Mouse (Mus musculus): ENCODE measurements at regions not wholly inside any gene's neighbourhood (a gene's known extent, or its start where the extent isn't known, plus 50 kb on each side); places are given as distances from the start of the nearest gene placed in this dataset.
"Not testable (repeated sequence)": the region's sequence is repeated elsewhere in the genome, so short reads cannot be mapped to it uniquely, and the experiment has no call there.

DNA sequence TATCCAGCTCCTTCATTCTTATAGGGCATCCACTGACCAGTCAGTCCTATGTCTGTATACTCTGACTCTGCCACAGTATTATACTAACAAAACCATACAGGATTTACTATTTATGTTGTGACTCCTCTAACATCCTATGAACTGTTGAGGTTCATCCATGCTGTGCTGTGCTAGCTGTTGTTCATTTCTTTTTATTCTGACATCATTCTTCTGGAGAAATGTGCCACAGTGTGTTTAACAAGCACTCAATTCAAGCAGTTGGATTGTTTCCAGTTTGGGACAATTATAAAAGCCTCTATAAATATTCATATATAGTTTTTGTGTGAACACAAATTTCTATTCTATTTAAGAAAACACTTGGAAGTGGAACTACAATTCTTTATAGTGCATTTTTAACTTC, 252.6 kb upstream of the Mpdz start:
- no peak for DNase-seq

DNA sequence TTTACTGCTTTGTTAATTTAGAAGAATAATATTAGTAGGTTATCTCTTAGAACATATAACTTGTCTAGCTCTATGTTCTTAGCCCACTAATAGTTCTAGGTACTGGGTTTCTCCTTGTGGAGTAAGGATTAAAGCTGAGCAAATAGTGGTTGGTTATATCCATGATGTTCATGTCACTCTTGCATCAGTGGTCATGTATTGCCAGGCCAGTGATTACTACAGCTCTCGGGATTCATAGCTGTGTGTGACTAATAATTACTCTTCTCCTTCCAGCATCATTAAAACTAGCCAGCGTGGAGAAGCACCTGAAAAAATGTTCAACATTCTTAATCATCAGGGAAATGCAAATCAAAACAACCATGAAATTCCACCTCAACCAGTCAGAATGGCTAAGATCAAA, 234.6 kb upstream of the Mpdz start:
- DNase-seq = no peak

DNA sequence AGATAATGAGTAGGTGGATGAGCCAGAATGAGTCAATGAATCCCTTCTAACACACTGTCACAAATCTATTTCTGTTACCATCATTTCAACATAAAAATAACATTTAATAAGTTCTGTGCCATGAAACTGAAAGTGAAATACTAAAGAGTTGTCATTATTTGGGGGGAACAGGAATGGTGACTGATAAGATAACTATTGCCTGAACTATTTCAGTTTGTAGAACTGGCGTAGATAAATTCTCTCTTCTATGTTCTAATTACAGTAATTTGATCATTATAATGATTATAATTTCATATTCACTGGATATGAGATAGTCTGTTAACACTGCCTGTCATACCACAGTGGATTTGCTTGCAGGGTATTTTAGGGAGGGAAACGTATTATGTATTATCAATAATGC, 232.3 kb upstream of the Mpdz start:
- no peak for DNase-seq

DNA sequence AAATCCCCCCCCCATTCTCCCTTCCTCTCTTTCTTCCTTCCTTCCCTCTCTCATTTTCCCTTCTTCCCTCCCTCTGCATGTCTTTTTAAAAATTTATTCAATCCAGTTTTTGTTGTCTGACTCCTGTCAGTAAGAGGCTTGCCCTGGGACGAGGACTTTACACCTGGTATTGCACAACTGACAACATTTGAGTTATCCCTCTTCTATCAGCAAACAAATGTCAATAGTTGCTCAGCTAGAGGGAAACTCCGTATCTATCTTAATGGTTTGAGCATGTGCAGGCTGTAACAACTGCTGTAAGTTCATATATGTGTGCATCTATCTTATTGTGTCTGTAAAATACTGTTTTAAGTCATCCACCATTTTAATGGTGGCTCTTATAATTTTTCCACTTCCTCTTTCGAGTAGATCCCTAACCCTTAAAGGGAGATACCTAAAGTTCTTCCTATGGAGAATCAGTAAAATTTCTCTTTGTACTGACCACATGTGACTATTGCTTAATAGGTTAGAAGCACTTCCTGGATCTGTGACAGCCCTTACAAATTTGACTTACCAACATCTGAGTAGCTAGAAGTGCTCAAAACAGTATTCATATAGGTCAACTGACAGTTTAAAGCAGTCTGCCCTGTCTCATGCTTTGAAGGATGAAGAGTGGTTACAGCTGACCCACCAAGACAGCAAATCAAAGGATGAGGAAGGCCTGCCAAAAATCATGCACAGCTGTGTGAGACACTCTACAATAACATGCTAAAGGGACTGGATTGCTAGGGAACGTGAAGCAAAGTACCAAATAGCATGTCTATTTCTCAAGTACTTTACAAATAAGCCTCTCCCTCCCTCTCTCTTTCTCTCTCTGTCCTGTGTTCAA, 231.0 kb upstream of the Mpdz start:
- DNase-seq = no peak

DNA sequence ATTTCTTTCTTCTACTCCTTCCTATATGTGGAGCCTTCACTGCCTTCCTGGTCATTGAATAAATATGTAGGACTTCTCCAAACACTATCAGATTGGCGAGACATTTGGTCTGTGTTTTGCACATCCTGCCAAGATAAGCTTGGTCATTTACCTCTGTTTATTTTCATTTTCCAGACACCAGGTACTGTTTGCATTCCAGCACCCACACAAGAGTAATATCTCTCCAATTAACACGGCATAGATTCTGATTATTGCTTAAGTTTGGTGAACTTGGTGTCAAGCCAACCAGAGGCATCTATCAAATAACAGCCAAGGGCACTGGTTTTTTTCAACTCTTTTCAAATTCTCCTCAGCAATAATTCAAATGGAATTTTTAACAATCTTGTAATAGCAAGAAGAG, 229.4 kb upstream of the Mpdz start:
- no peak for DNase-seq

DNA sequence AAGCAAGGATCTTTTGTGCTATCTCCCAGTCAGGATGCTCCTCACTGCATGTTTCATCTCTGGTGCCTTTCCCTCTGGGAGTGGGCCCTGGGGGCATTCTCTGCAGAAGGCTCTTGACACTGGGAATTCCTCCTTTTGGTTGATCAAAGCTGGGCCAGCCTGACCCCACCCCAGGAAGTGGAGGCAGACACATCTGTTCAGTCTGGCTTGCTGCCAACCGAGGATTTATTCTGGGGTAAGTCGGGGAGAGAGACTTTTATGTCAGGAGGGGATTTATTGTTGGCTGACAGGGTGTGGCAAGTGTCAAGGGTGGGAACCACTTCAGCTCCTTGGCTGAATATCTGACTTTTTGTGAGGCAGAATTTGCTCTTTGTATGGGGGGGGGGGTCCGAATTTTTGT, 226.6 kb upstream of the Mpdz start:
- no peak for DNase-seq

DNA sequence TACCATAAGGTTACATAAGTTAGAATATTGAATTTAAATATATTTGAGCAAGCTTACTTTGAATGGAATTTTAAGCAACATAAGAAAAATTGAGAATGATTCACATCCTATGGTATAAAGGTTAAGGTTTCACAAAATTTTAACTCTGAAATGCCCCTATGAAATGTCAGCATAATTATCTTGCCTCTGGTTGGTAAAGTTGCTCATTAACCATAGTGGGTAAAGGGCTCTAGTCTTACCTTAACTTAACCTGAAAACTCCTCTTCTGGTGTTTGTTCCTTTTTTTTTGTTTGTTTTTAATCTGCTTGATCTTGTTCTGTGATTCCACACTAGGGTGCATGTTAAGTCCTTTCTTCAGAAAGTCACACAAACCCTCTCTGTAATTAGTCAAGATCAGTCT, 218.5 kb upstream of the Mpdz start:
- no peak for DNase-seq

DNA sequence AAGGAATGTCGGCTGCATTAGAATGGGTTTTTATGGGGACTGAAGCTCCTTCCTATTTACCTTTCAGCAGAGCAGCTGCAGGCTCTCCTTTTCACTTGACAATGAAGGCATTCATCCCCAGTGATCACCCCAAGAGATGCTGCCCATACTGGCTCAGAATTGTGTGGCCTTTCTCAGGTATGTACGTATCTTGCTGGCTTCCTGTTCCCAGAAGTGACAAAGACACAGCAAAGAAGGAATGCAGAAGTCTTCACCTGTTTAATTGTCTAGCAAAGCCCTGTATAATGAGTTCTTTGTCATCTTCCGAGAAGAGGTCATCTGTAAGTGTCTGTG, 185.8 kb upstream of the Mpdz start:
- no peak for DNase-seq

DNA sequence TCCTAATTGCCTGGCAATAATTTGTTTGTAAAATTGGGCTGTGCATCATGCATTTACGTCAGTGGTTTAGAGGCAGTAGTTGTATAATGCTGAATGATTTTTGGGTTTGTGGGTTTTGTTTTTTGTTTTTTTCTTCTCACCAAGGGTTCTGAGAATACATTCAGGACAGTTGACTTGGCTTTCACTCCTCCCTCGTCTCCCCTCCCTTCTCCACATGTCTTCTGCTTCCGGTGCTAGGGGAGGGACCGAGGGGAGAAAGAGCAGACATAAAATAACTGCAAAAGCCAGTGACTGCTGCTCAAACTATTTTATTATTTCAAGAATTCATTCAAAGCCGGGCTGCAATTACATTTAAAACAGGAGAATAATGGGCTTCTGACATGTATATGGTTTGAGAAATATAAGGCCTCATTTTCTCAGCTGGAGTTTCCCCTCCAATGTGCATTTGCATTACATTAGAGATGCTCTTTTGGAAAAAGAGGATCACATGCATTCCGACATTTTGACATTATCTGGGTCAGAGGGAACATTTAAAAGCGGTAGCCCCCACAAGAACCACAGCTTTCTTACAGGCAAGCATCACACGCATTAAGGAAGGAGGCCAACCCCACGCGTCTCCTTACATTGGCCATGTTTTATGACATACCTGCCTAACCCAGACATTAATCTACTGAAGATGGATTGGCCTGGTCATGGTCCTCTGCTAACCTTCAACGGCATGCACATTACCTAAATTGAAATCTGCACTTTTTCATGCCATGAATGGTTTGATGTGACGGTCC, 185.3 kb upstream of the Mpdz start:
- no peak for DNase-seq

DNA sequence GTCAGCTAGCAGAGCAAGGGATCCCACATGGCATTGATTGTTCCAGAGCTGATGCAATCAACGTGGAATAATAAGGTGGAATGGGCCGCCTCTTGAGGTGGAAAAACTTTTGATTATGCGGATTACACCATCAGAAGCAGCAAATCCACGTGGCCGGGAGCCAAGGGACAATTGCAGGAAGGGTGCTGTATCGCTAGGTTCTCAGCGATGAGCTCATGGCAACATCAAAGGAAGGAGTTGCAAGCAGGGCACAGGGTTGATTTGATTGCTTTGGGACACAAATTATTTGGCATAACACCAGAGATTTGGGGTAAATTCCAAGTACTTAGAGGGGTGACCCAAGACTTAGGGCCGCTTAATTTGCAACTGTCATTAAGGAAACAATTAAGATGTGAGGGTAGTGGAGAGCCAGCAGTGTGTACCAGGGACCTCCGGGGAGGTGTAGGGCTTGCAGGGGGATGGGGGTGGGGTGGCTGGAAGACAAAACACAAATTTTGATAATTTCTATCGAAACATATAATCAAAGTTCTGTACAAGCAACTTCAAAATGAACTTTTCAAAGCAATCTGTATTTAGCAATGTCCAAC, 182.8 kb upstream of the Mpdz start:
- no peak for DNase-seq

DNA sequence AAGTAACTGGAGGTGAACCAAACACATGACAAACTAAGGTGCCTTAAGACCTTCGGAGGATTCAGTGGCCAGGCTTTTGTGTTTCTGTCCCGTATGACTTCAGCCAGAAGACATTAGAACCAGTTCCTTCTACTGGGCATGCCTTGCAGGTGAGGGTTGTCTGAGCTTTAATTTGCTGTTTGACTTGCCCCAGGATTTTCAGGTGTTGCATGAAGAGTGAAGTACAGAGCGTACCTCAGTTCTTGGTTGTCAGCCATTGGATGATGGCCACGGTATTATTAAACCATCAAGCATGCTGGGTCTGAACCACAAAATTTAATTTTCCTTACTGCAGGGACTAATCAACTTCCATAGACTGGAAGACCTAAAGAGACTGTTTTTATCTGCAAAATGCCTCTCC, 181.5 kb upstream of the Mpdz start:
- no peak for DNase-seq

DNA sequence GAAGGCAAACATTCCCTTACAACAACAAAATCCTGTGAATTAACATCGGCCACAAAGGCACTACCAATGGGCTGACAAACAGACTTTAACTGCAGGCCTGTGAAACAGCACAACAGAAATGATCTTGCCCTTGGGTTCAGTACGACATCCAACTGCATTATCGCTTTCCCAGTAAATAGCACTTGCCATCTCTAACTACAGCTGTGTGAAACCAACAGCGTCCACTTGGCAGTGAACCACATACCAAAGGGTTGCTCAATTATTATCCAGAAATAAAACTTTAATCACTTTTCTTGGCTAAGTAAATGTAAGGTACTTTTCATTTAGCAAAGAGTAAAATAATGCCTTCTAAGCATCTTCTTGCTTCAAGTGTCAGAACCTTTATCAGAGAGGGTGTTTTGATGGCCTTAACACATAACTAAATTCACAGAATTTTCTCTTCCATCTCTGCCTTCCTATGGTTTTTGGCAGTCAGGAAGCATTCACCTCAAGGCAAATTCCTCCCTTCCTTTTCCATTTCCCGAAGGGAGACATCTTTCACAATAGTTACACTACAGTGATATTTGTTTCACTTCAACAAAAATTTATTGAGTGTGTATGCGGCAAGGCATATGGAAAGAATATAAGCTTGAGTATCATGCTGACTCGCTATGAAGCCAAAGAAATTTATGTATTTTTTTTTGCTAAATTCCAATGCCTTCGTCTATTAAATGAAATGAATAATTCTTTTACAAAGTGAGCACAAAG, 178.9 kb upstream of the Mpdz start:
- DNase-seq = no peak

DNA sequence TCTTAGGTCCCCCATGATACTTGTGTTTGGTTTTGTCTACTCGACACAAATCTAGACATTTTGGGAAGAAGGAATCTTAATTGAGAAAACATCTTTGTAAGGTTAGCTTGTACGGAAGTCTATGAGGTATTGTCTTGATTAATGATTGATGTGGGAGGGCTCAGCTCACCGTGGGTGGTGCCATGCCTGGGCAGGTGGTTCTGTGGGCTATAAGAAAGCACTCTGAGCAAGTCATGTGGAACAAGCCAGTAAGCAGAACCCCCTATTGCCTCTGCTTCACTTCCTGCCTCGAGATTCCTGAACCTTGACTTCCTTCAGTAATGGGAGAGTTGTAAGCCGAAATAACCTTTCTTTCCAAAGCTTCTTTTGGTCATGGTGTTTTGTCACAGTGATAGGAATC, 174.6 kb upstream of the Mpdz start:
- DNase-seq = no peak

DNA sequence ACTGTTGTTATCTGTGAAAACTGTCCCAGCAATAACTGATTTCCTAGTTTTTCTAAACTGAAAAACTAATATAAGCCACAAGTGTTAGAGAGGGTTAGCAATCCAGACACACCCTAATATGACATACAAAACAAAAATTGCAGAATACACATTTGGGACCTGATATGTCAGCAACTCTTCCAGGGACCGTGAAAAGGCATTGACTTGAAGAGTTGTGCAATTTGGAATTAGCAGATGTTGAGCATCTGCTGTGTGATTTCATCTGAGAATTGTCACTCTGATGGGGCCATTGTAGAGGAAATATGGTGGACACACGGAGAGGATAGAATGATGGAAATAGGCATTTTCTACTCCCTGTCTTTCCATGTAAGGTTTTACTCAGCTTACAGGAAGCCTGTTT, 168.6 kb upstream of the Mpdz start:
- no peak for DNase-seq

DNA sequence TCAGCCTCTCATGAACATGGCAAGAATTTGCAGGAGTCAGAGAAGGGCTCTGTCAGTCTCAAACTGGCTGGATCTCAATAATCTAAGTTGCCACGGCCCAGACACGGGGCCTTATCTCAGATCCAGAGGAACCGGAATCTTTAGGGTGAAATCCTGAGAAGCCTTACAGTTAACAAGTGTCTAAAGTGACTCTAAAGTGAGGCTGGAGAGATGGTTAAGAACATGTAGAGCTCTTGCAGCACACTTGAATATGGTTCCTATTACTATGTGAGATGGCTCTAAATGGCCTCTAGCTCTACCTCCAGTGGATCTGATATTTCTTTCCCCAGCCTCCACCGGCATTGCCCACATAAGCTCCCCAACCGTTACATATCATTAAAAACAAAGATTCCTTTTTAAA, 157.8 kb upstream of the Mpdz start:
- DNase-seq = no peak

DNA sequence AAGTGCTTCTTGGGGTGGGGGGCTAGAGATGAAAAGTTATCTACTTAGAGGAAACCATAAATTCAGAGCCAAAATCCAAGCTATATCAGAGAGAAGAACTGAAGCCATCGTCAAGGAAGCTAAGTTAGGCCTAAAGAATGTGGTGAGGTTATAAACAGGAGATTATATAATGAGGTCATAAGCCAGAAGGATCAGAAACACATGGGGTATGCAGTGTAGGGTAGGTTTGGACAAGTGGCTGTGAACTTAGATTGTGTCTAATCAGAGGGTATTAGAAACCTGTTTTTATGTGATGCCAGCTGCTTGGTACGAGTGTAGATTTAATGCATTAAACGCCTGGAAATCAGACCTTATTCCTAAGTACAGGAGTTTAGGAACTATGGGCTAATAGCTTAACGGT, 154.8 kb upstream of the Mpdz start:
- no peak for DNase-seq

DNA sequence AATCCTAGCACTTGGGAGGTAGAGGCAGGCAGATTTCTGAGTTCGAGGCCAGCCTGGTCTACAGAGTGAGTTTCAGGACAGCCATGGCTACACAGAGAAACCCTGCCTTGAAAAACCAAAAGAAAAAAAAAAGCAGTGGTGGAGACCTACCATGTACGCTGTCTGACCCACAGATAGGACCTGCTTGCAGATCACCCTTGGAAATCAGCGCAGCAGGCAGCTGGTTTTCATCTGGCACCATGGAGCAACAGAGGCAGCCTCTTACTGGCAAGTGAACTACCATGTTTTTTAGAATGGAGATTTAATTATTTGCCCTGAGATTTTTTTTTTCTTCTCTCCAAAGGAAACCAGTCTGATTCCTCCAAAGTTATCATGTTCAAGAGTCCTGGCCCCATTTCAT, 150.8 kb upstream of the Mpdz start:
- not testable (repeated sequence) for DNase-seq

DNA sequence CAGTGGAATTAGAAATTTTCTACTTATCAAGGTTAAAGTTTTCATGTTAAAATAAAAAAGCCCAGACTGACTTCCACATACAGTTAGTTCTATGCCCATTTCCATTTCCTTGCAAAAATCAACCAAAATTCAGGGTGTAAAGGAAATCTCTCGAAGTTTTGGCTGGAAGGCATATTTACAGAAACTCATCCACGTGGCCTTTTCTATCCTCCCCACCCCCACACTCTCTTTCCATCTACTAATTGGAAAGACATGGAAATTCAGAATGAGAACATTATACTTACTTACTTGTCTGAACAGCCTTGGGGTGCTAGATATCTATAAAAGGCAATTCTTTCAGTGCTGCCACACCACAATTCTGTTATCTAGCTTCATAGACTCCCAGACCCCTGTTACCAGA, 139.9 kb upstream of the Mpdz start:
- DNase-seq = peak; percentile 40

DNA sequence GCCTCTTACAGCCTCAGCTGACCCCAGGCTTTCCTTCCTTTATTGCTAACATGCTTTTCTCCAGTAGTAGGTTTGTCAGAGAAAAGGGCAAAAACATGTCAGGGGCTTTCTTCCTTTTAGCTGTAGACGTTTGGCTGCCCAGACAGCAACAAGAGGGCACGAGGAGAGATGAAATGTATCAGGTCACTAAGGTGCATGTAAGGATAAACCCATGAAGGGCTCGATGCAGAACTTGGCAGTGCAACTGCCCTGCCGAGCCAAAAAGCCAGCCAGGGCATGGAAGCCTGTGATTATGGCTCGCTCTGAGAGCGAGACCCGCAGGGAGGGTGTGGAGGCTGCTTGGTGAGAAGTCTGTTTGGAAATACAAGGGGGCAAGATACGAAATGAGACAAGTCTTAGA, 137.9 kb upstream of the Mpdz start:
- DNase-seq = peak; percentile 84

DNA sequence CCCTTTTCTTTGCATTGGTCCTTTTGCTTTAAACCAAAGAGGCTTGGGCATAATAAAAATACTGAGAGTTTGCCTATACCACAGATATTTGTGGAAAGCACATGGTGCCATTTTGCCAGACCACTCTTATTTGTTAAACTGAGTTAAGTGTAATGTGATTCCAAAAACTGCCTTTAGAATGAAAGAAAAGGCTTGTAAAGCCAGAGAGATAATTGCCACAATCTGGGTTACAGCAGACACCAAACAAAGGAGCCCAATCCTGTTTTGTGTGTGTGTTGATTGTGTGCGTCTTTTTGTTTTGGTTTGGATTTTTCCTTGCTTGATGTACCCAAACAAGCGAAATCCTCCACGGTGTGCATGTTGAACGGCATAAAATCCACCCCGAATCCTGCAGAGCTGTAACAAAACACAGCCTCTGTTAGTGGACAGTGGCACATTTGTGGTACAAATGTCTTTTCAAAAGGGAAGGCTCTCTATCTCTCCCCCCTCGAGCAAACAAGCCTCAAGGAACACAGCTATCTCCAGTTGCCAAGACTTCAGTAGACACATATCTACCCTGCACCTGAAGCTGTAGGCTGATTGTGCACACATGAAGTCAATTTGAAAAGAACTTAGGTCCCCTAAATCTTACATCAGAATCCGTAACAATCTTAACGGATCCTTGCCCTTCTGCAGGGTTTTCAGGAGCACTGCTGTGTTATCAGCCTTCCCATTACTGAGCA, 136.9 kb upstream of the Mpdz start:
- DNase-seq = peak; percentile 44

DNA sequence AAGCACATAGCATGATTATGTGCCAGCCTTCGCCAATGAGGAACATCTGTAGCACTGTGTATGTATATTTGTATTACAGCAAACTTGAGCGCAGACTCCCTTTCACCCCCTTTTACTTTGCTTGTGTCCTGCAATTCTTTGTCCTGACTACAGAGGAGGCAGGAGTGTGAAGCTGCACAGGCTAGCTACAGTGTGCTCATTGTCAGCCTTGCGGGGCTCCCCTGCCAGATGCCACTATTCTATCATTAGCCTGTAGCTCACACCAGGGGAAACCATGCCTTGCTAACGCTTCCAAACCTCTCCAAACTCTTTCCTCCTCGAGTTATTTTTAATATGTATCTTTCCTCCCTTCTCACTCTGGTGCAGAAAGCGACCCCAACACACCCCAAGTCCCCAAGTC, 136.4 kb upstream of the Mpdz start:
- peak; percentile 68 for DNase-seq

DNA sequence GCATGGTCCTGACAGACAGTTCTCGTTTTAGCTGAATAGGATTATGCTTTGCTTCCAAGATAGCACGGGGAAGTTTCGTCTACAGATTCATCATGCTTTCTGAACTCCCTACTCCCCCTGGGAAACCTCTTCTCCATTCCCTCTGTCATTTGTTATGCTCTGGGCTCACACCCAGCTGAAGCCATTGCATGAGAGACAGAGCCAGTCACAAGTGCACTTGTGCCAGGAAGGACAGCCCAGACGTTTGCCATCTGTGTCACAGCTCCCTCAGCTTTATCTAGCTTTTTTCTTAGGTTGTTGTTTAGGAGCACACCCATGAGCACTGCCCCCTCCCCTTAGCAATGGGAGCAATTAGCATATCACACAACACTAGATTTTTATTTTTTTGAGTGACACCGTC, 131.2 kb upstream of the Mpdz start:
- DNase-seq = peak; percentile 84

DNA sequence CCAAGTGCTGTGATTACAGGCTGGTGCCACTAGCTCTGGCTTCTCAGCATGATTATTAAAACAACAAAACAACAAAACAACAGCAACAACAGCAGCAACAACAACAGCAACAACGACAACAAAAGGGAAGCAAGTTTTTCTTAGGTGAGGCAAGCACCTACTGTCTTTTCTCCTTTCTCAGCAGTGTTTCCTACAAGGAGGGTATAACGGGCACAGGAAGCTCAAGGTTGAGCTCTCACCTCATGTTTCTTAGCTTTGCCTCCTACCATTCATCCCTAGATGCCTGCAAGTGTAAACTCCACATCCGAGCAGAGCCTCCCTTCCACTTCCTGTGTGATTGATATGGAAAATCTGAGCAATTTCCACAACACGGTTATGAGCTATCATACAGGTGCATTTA, 128.1 kb upstream of the Mpdz start:
- no peak for DNase-seq
